Mouse (Mus musculus) stomach, embryonic 15.5 days (tissue): ENCODE results near the gene Rnf167. TPM values are rescaled to one million over a fixed set of nuclear protein-coding genes. Genes with fewer than 3 reads are reported as not detected.

Experiments
- ATAC-seq: fragments of 200-750 bp; cut with Nextera tagmentation; 2 replicates; pipeline ENCODE4 v1.8.0; 2017; ENCODE audit warnings: low read depth, moderate number of reproducible peaks, moderate TSS enrichment; ENCODE audit not compliant: insufficient read depth, low FRiP score
- H3K27ac ChIP-seq: fragments of 300-500 bp; sonication (generic); 2 replicates; pipeline ENCODE4 v1.5.1; 2015; ENCODE audit warnings: mild to moderate bottlenecking, inconsistent platforms
- H3K27me3 ChIP-seq: fragments of 300-500 bp; sonication (generic); replicated peaks from 2 replicates; pipeline ENCODE4 v1.6.1; 2015; ENCODE audit warnings: inconsistent platforms
- H3K36me3 ChIP-seq: fragments of 300-500 bp; sonication (generic); 2 replicates; pipeline ENCODE4 v1.6.1; 2015; ENCODE audit warnings: inconsistent platforms
- H3K4me1 ChIP-seq: fragments of 300-500 bp; sonication (generic); 2 replicates; pipeline ENCODE4 v1.6.1; 2015; ENCODE audit warnings: inconsistent platforms
- H3K4me2 ChIP-seq: fragments of 300-500 bp; sonication (generic); 2 replicates; pipeline ENCODE4 v1.6.1; 2015; ENCODE audit warnings: mild to moderate bottlenecking, inconsistent platforms
- H3K4me3 ChIP-seq: fragments of 300-500 bp; sonication (generic); replicated peaks from 2 replicates; pipeline ENCODE4 v1.5.1; 2015; ENCODE audit warnings: inconsistent platforms
- H3K9ac ChIP-seq: fragments of 300-500 bp; sonication (generic); 2 replicates; pipeline ENCODE4 v1.6.1; 2015; ENCODE audit warnings: inconsistent platforms
- H3K9me3 ChIP-seq: fragments of 300-500 bp; sonication (generic); 2 replicates; pipeline ENCODE4 v1.6.1; 2016; ENCODE audit warnings: inconsistent platforms
- WGBS: fragments of 180-500 bp; shearing (Covaris S2); methylation state at CpG from one replicate; pipeline ENCODE4 v1.1.7; 2015; 5-methylcytosine and 5-hydroxymethylcytosine counted together
- polyA plus RNA-seq: library from polyadenylated mRNA; unstranded; fragments of >200 nt; fragmentation: Nextera tagmentation; extraction: Ambion mirVana; gene quantifications from 2 replicates; pipeline ENCODE4 v1.2.1, GENCODE M21; 2015

Gene Rnf167
- polyA plus RNA-seq, 1 experiment from 2014 or later, result 97.2 TPM

- Histone ChIP-seq H3K27me3 (no peaks in the 10 kb centered on the region), H3K9me3 (no peaks in the 10 kb centered on the region), H3K27ac (peak overlapping the region; percentile 95), H3K4me2 (peak overlapping the region; percentile 77), H3K9ac (peak overlapping the region; percentile 76), H3K4me1 (peaks cover 19% of the 10 kb centered on the region), H3K4me3 (peak overlapping the region; percentile 97), H3K36me3 (peaks cover 19% of the 10 kb centered on the region)
- 2% methylated on average over 16 of the region's 16 CpGs for WGBS
- ATAC-seq, result peak; percentile 47; the same call in 1 of the 2 replicates
Measured at GRCm38 (mm10) chr11:70686901-70687566, 40.0 kb downstream of the Rnf167 start.

- ATAC-seq, result peak; percentile 81
- H3K27me3 ChIP-seq, result no peaks in the 10 kb centered on the region
- peak within 1 kb of the TSS; percentile 95 for H3K27ac ChIP-seq
- no peaks in the 10 kb centered on the region for H3K9me3 ChIP-seq
- H3K4me2 ChIP-seq, result peak within 1 kb of the TSS; percentile 77
- peak within 1 kb of the TSS; percentile 76 for H3K9ac ChIP-seq
- H3K4me3 ChIP-seq, result peak within 1 kb of the TSS; percentile 97
- peaks cover 19% of the 10 kb centered on the region for H3K36me3 ChIP-seq
- H3K4me1 ChIP-seq, result peaks cover 14% of the 10 kb centered on the region
- under 1% methylated on average over 55 of the region's 55 CpGs for WGBS
Measured at GRCm38 (mm10) chr11:70687601-70688199, 40.7 kb downstream of the Rnf167 start, which contains the start of gene Camta2. TSS of gene Camta2 (minus strand) at chr11:70688105.

- H3K27me3 ChIP-seq, result no peaks in the 10 kb centered on the region
- ATAC-seq, result no peak
- 17% methylated on average over 8 of the region's 8 CpGs for WGBS
- peak overlapping the region; percentile 76 for H3K9ac ChIP-seq
- peaks cover 14% of the 10 kb centered on the region for H3K4me1 ChIP-seq
- no peaks in the 10 kb centered on the region for H3K9me3 ChIP-seq
- H3K27ac ChIP-seq, result peak overlapping the region; percentile 95
- peak overlapping the region; percentile 77 for H3K4me2 ChIP-seq
- H3K36me3 ChIP-seq, result peaks cover 16% of the 10 kb centered on the region
- peak overlapping the region; percentile 97 for H3K4me3 ChIP-seq
Measured at GRCm38 (mm10) chr11:70688372-70688771, 41.3 kb downstream of the Rnf167 start.

GRCm38 (mm10) chr11:70689578-70689977 is 42.5 kb downstream of the Rnf167 start:
- Histone ChIP-seq H3K9me3 (no peaks in the 10 kb centered on the region), H3K4me1 (peaks cover 14% of the 10 kb centered on the region), H3K36me3 (0 out of 2 replicates have a peak, but pooled peaks cover 8% of the 10 kb centered on the region), H3K4me3 (no peak overlapping the region), H3K4me2 (no peak overlapping the region), H3K27ac (no peak overlapping the region), H3K27me3 (no peaks in the 10 kb centered on the region), H3K9ac (no peak overlapping the region)
- no peak for ATAC-seq
- WGBS, result 36% methylated on average over 4 of the region's 4 CpGs

GRCm38 (mm10) chr11:70693504-70693903 is 46.5 kb downstream of the Rnf167 start:
- Histone ChIP-seq H3K4me1 (peaks cover 10% of the 10 kb centered on the region), H3K4me2 (no peak overlapping the region), H3K9ac (no peak overlapping the region), H3K9me3 (no peaks in the 10 kb centered on the region), H3K4me3 (no peak overlapping the region), H3K27ac (no peak overlapping the region), H3K27me3 (no peaks in the 10 kb centered on the region), H3K36me3 (no peaks in the 10 kb centered on the region)
- WGBS, result 64% methylated on average over 3 of the region's 3 CpGs
- no peak for ATAC-seq

GRCm38 (mm10) chr11:70697376-70697775 is 50.3 kb downstream of the Rnf167 start:
- Histone ChIP-seq H3K9me3 (no peaks in the 10 kb centered on the region), H3K4me3 (no peak overlapping the region), H3K4me1 (peaks cover 14% of the 10 kb centered on the region), H3K9ac (no peak overlapping the region), H3K4me2 (no peak overlapping the region), H3K27me3 (no peaks in the 10 kb centered on the region), H3K36me3 (no peaks in the 10 kb centered on the region), H3K27ac (no peak overlapping the region)
- WGBS, result 65% methylated on average over 3 of the region's 3 CpGs
- ATAC-seq, result no peak

- H3K9me3 ChIP-seq, result no peaks in the 10 kb centered on the region
- no peak overlapping the region for H3K4me2 ChIP-seq
- no peak overlapping the region for H3K27ac ChIP-seq
- 74% methylated on average over 2 of the region's 2 CpGs for WGBS
- no peak overlapping the region for H3K4me3 ChIP-seq
- no peak for ATAC-seq
- H3K4me1 ChIP-seq, result peaks cover 19% of the 10 kb centered on the region
- H3K9ac ChIP-seq, result no peak overlapping the region
- H3K36me3 ChIP-seq, result 0 out of 2 replicates have a peak, but pooled peaks cover 4% of the 10 kb centered on the region
- H3K27me3 ChIP-seq, result no peaks in the 10 kb centered on the region
Measured at GRCm38 (mm10) chr11:70699051-70699450, 52.0 kb downstream of the Rnf167 start.

GRCm38 (mm10) chr11:70699722-70700556 is 52.9 kb downstream of the Rnf167 start, which contains the start of the genes Inca1 and Kif1c:
TSS of gene Inca1 (minus strand) at chr11:70700155.
TSS of gene Kif1c (plus strand) at chr11:70700548.
- H3K9me3 ChIP-seq, result no peaks in the 10 kb centered on the region
- peaks cover 13% of the 10 kb centered on the region for H3K36me3 ChIP-seq
- peak within 1 kb of the TSS; percentile 85 for H3K4me3 ChIP-seq
- peak within 1 kb of the TSS; percentile 94 for H3K27ac ChIP-seq
- H3K4me1 ChIP-seq, result peaks cover 19% of the 10 kb centered on the region
- 1% methylated on average over 57 of the region's 69 CpGs for WGBS
- H3K4me2 ChIP-seq, result peak within 1 kb of the TSS; percentile 80
- no peaks in the 10 kb centered on the region for H3K27me3 ChIP-seq
- ATAC-seq, result peak; percentile 95
- peak within 1 kb of the TSS; percentile 88 for H3K9ac ChIP-seq

GRCm38 (mm10) chr11:70700613-70701012 is 53.6 kb downstream of the Rnf167 start:
- H3K4me2 ChIP-seq, result peak overlapping the region; percentile 80
- peak; percentile 23 for ATAC-seq
- WGBS, result under 1% methylated on average over 34 of the region's 34 CpGs

More at GRCm38 (mm10) chr11:70700613-70701012, 53.6 kb downstream of the Rnf167 start:
- Histone ChIP-seq H3K4me1 (peaks cover 19% of the 10 kb centered on the region), H3K9ac (peak overlapping the region; percentile 88), H3K4me3 (peak overlapping the region; percentile 85), H3K27ac (peak overlapping the region; percentile 94), H3K27me3 (no peaks in the 10 kb centered on the region), H3K36me3 (peaks cover 19% of the 10 kb centered on the region), H3K9me3 (no peaks in the 10 kb centered on the region)
